Mouse (Mus musculus) forebrain, embryonic 10.5 days (tissue): ENCODE measurements at regions not wholly inside any gene's neighbourhood (a gene's known extent, or its start where the extent isn't known, plus 50 kb on each side); places are given as distances from the start of the nearest gene placed in this dataset.

Experiments
- DNase-seq: peaks from one replicate; pipeline ENCODE4 v3.0.0-alpha.2; 2017; ENCODE audit warnings: low spot score; ENCODE audit errors: extremely low spot score
- H3K27ac ChIP-seq: fragments of 300-500 bp; sonication (generic); 2 replicates; pipeline ENCODE4 v1.5.1; 2016; ENCODE audit warnings: mild to moderate bottlenecking
- H3K27me3 ChIP-seq: fragments of 300-500 bp; sonication (generic); 2 replicates; pipeline ENCODE4 v1.6.1; 2016; ENCODE audit warnings: mild to moderate bottlenecking; ENCODE audit not compliant: poor library complexity, severe bottlenecking
- H3K36me3 ChIP-seq: fragments of 300-500 bp; sonication (generic); replicated peaks from 2 replicates; pipeline ENCODE4 v1.6.1; 2016; ENCODE audit warnings: mild to moderate bottlenecking, moderate library complexity
- H3K4me1 ChIP-seq: fragments of 300-500 bp; sonication (generic); 2 replicates; pipeline ENCODE4 v1.6.1; 2016
- H3K4me3 ChIP-seq: fragments of 300-500 bp; sonication (generic); 2 replicates; pipeline ENCODE4 v1.5.1; 2016; ENCODE audit warnings: mild to moderate bottlenecking, moderate library complexity
- H3K9me3 ChIP-seq: fragments of 300-500 bp; sonication (generic); 2 replicates; pipeline ENCODE4 v1.6.1; 2016; ENCODE audit warnings: mild to moderate bottlenecking, moderate library complexity
- WGBS: fragments of 180-500 bp; shearing (Covaris S2); methylation state at CpG from one replicate; pipeline ENCODE4 v1.1.7; 2016; 5-methylcytosine and 5-hydroxymethylcytosine counted together

GRCm38 (mm10) chr5:128512606-128513005 is 79.7 kb upstream of the Tmem132d start:
- no peaks in the 10 kb centered on the region for H3K36me3 ChIP-seq

GRCm38 (mm10) chr5:128504502-128504901 is 71.6 kb upstream of the Tmem132d start:
- H3K36me3 ChIP-seq: no peaks in the 10 kb centered on the region
- WGBS: 13% methylated on average over 4 of the region's 4 CpGs
- peaks cover 4% of the 10 kb centered on the region; the same call in 1 of the 2 replicates for H3K9me3 ChIP-seq
- no peak overlapping the region for H3K27ac ChIP-seq
- no peaks in the 10 kb centered on the region for H3K4me1 ChIP-seq
- no peaks in the 10 kb centered on the region for H3K27me3 ChIP-seq
- no peak overlapping the region for H3K4me3 ChIP-seq
- peak; percentile 59 for DNase-seq

More at GRCm38 (mm10) chr5:128512606-128513005, 79.7 kb upstream of the Tmem132d start:
- H3K4me1 ChIP-seq: no peaks in the 10 kb centered on the region
- H3K9me3 ChIP-seq: peaks cover 5% of the 10 kb centered on the region; the same call in 1 of the 2 replicates
- H3K27ac ChIP-seq: no peak overlapping the region
- 91% methylated on average over 9 of the region's 9 CpGs for WGBS
- no peak for DNase-seq
- peaks cover 16% of the 10 kb centered on the region for H3K27me3 ChIP-seq
- H3K4me3 ChIP-seq: no peak overlapping the region

- WGBS: 62% methylated on average over 9 of the region's 9 CpGs
- Histone ChIP-seq H3K27ac (no peak overlapping the region), H3K9me3 (no peaks in the 10 kb centered on the region), H3K36me3 (no peaks in the 10 kb centered on the region), H3K4me1 (no peaks in the 10 kb centered on the region), H3K4me3 (no peak overlapping the region), H3K27me3 (no peaks in the 10 kb centered on the region)
- no peak for DNase-seq
Observed at GRCm38 (mm10) chr5:128499488-128499887, 66.6 kb upstream of the Tmem132d start.

- Histone ChIP-seq H3K9me3 (no peaks in the 10 kb centered on the region), H3K36me3 (no peaks in the 10 kb centered on the region), H3K27me3 (no peaks in the 10 kb centered on the region), H3K27ac (no peak overlapping the region), H3K4me3 (no peak overlapping the region), H3K4me1 (no peaks in the 10 kb centered on the region)
- WGBS: 48% methylated on average over 5 of the region's 5 CpGs
- no peak for DNase-seq
Observed at GRCm38 (mm10) chr5:128499033-128499432, 66.2 kb upstream of the Tmem132d start.

- no peak overlapping the region for H3K4me3 ChIP-seq
- H3K27me3 ChIP-seq: no peaks in the 10 kb centered on the region
- WGBS: 87% methylated on average over 5 of the region's 5 CpGs
- H3K9me3 ChIP-seq: no peaks in the 10 kb centered on the region; the same call in 1 of the 2 replicates
- DNase-seq: no peak
- H3K27ac ChIP-seq: no peak overlapping the region
- H3K36me3 ChIP-seq: no peaks in the 10 kb centered on the region
- no peaks in the 10 kb centered on the region for H3K4me1 ChIP-seq
Observed at GRCm38 (mm10) chr5:128492541-128492940, 59.7 kb upstream of the Tmem132d start.

GRCm38 (mm10) chr5:128491155-128491554 is 58.3 kb upstream of the Tmem132d start:
- Histone ChIP-seq H3K4me1 (no peaks in the 10 kb centered on the region), H3K27me3 (no peaks in the 10 kb centered on the region), H3K4me3 (no peak overlapping the region), H3K9me3 (no peaks in the 10 kb centered on the region; the same call in 1 of the 2 replicates), H3K27ac (no peak overlapping the region), H3K36me3 (no peaks in the 10 kb centered on the region)
- WGBS: 40% methylated on average over 9 of the region's 9 CpGs
- DNase-seq: no peak

GRCm38 (mm10) chr5:128488872-128489580 is 56.1 kb upstream of the Tmem132d start:
- DNase-seq: no peak
- WGBS: 82% methylated on average over 4 of the region's 4 CpGs
- no peak overlapping the region for H3K4me3 ChIP-seq
- no peaks in the 10 kb centered on the region; the same call in 1 of the 2 replicates for H3K9me3 ChIP-seq
- peaks cover 2% of the 10 kb centered on the region; the same call in 1 of the 2 replicates for H3K4me1 ChIP-seq
- peaks cover 8% of the 10 kb centered on the region for H3K27me3 ChIP-seq
- no peaks in the 10 kb centered on the region for H3K36me3 ChIP-seq
- no peak overlapping the region for H3K27ac ChIP-seq

GRCm38 (mm10) chr5:128487371-128487770 is 54.5 kb upstream of the Tmem132d start:
- Histone ChIP-seq H3K27ac (no peak overlapping the region), H3K4me3 (no peak overlapping the region), H3K36me3 (no peaks in the 10 kb centered on the region), H3K4me1 (peaks cover 16% of the 10 kb centered on the region), H3K9me3 (no peaks in the 10 kb centered on the region; the same call in 1 of the 2 replicates), H3K27me3 (peaks cover 23% of the 10 kb centered on the region)
- DNase-seq: no peak
- WGBS: 77% methylated on average over 3 of the region's 3 CpGs

GRCm38 (mm10) chr5:128484116-128484515 is 51.2 kb upstream of the Tmem132d start:
- Histone ChIP-seq H3K9me3 (0 out of 2 replicates have a peak, but pooled peaks cover 2% of the 10 kb centered on the region), H3K4me1 (peaks cover 21% of the 10 kb centered on the region), H3K27me3 (peaks cover 36% of the 10 kb centered on the region), H3K4me3 (no peak overlapping the region), H3K27ac (no peak overlapping the region), H3K36me3 (no peaks in the 10 kb centered on the region)
- 32% methylated on average over 6 of the region's 6 CpGs for WGBS
- no peak for DNase-seq

GRCm38 (mm10) chr5:128483441-128483810 is 50.5 kb upstream of the Tmem132d start:
- Histone ChIP-seq H3K9me3 (0 out of 2 replicates have a peak, but pooled peaks cover 2% of the 10 kb centered on the region), H3K4me3 (peak overlapping the region; percentile 46), H3K36me3 (no peaks in the 10 kb centered on the region), H3K27me3 (peaks cover 36% of the 10 kb centered on the region), H3K27ac (peak overlapping the region; percentile 54), H3K4me1 (peaks cover 21% of the 10 kb centered on the region)
- WGBS: 4% methylated on average over 13 of the region's 13 CpGs
- peak; percentile 30 for DNase-seq

- WGBS: 3% methylated on average over 20 of the region's 20 CpGs
- Histone ChIP-seq H3K36me3 (no peaks in the 10 kb centered on the region), H3K4me1 (peaks cover 21% of the 10 kb centered on the region), H3K27ac (peak overlapping the region; percentile 54), H3K27me3 (peaks cover 36% of the 10 kb centered on the region), H3K4me3 (peak overlapping the region; percentile 46), H3K9me3 (0 out of 2 replicates have a peak, but pooled peaks cover 2% of the 10 kb centered on the region)
- DNase-seq: peak; percentile 48
Observed at GRCm38 (mm10) chr5:128482617-128483440, 50.0 kb upstream of the Tmem132d start.
